In the genomic region with DNA sequence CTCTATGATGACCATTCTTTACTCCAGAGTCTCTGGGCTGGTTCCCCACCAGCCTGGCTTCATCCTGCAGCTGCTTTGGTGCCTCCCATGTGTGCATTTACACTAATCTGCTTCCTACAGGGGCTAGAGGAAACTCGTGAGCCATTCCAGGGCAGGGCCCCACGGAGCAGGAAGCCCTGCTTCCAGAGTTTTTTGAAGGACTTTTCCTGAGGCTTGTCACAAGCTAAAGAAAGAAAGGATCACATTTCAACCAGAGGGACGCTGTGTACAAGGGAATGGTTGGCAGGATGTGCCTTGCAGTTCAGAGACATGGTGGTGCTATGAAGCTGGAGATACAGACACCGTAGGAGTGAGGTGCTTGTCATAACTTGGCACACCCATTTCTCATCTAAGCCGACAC, we compare ENCODE assay signal across 11 mouse cellular contexts. TPM values are rescaled to one million over a fixed set of nuclear protein-coding genes. Genes with fewer than 3 reads are reported as not detected.
DNase-seq lines count a peak whose midpoint lies in the region; ATAC-seq and TF ChIP-seq lines count a peak whose summit lies in the region.
"Had no signal": no experiment of that assay in that cellular context is flagged by ENCODE, and none has a peak within 500 bp of the region (broad histone marks: within the 10 kb centered on the region; RNA-seq: fewer than 3 reads in every experiment).

No protein-coding gene starts in this region.

- no peak overlapping the region for H3K4me2 ChIP-seq in kidney, postnatal 0 days (ENCODE audit: low read length)
- no peak overlapping the region for H3K4me2 ChIP-seq in embryonic facial prominence, embryonic 15.5 days (replicated peaks)
- H3K4me2 ChIP-seq in liver, postnatal 0 days (ENCODE audit: low read depth, low read length) = no peak overlapping the region

- no peak overlapping the region for H3K4me3 ChIP-seq in kidney, postnatal 0 days (replicated peaks; ENCODE audit: low read depth, low read length)
- H3K4me3 ChIP-seq in embryonic facial prominence, embryonic 15.5 days (replicated peaks) = no peak overlapping the region
- H3K4me3 ChIP-seq in liver, postnatal 0 days (ENCODE audit: low read depth, low read length) = no peak overlapping the region

- TF ChIP-seq EP300 in liver, postnatal 0 days (IDR thresholded peaks at IDR 0.05; ENCODE audit: low read depth) = no peak

- H3K4me1 ChIP-seq in kidney, postnatal 0 days (replicated peaks; ENCODE audit: insufficient read depth, low read length) = no peaks in the 10 kb centered on the region
- H3K4me1 ChIP-seq in embryonic facial prominence, embryonic 15.5 days = peaks cover 8% of the 10 kb centered on the region
- no peaks in the 10 kb centered on the region for H3K4me1 ChIP-seq in liver, postnatal 0 days (ENCODE audit: insufficient read depth)

- 24% methylated on average over 5 of the region's 5 CpGs for WGBS in kidney, postnatal 0 days
- WGBS in embryonic facial prominence, embryonic 15.5 days = 26% methylated on average over 5 of the region's 5 CpGs
- WGBS in liver, postnatal 0 days (ENCODE audit: insufficient replicate concordance) = 42% methylated on average over 5 of the region's 5 CpGs

- peak overlapping the region; percentile 42; the same call in 1 of the 2 replicates for H3K27ac ChIP-seq in kidney, postnatal 0 days
- H3K27ac ChIP-seq in embryonic facial prominence, embryonic 15.5 days (replicated peaks) = peak overlapping the region; percentile 25; the same call in 1 of the 2 replicates
- H3K27ac ChIP-seq in liver, postnatal 0 days (ENCODE audit: low read depth) = no peak overlapping the region

- no peaks in the 10 kb centered on the region for H3K36me3 ChIP-seq in kidney, postnatal 0 days (ENCODE audit: insufficient read depth, low read length)
- H3K36me3 ChIP-seq in embryonic facial prominence, embryonic 15.5 days = no peaks in the 10 kb centered on the region
- H3K36me3 ChIP-seq in liver, postnatal 0 days (replicated peaks; ENCODE audit: insufficient read depth, low read length) = no peaks in the 10 kb centered on the region

- H3K9me3 ChIP-seq in kidney, postnatal 0 days (replicated peaks; ENCODE audit: low read length) = no peaks in the 10 kb centered on the region
- no peaks in the 10 kb centered on the region for H3K9me3 ChIP-seq in embryonic facial prominence, embryonic 15.5 days (replicated peaks)
- H3K9me3 ChIP-seq in liver, postnatal 0 days (ENCODE audit: low read length) = 0 out of 2 replicates have a peak, but pooled peaks cover 3% of the 10 kb centered on the region

- ATAC-seq in kidney, postnatal 0 days (replicated peaks; ENCODE audit: low FRiP score, low read depth) = no peak; the same call in 1 of the 2 replicates
- no peak for ATAC-seq in embryonic facial prominence, embryonic 15.5 days (ENCODE audit: insufficient number of reproducible peaks, low FRiP score, low TSS enrichment, low read depth)
- peak; percentile 25; the same call in 1 of the 2 replicates for ATAC-seq in liver, postnatal 0 days

- intact Hi-C loops in heart, postnatal 10 days (cut with DNase I) = no loop called here
- intact Hi-C loops in left cerebral cortex, postnatal 36 days (cut with DNase I) = no loop called here

- TF ChIP-seq CTCF in kidney, postnatal 0 days (IDR thresholded peaks at IDR 0.05; ENCODE audit: low read depth) = peak; percentile 21; the same call in 1 of the 2 replicates
- TF ChIP-seq CTCF in liver, postnatal 0 days (IDR thresholded peaks at IDR 0.05; ENCODE audit: low read depth) = 0 out of 2 replicates have a peak, but pooled peaks have one; percentile 13

- H3K27me3 ChIP-seq in kidney, postnatal 0 days (ENCODE audit: insufficient read depth, low read length) = no peaks in the 10 kb centered on the region
- H3K27me3 ChIP-seq in embryonic facial prominence, embryonic 15.5 days = no peaks in the 10 kb centered on the region
- no peaks in the 10 kb centered on the region for H3K27me3 ChIP-seq in liver, postnatal 0 days (ENCODE audit: insufficient read depth, low read length)

- DNase-seq in kidney, postnatal 0 days (ENCODE audit: low spot score) = peak; percentile 66
- no peak for DNase-seq in kidney, adult 18-20 months
- peak; percentile 16 to 27 for DNase-seq in heart, postnatal 10 days
- DNase-seq in liver, postnatal 0 days = no peak
- no peak for DNase-seq in spleen, postnatal 10 days (ENCODE audit: low spot score in 2 of 2)
- no peak for DNase-seq in left cerebral cortex, postnatal 36 days (ENCODE audit: low spot score in 2 of 2)
- DNase-seq in right cerebral cortex, adult 2 months (ENCODE audit: low spot score in 2 of 2) = no peak
- DNase-seq: adrenal gland, adult 2 months; cerebellum, postnatal 10 days; right cerebral cortex, postnatal 14 days had no signal

- H3K9ac ChIP-seq in kidney, postnatal 0 days (ENCODE audit: low read depth, low read length) = no peak overlapping the region
- H3K9ac ChIP-seq in embryonic facial prominence, embryonic 15.5 days = no peak overlapping the region
- no peak overlapping the region for H3K9ac ChIP-seq in liver, postnatal 0 days (replicated peaks)

RNA-seq across cellular contexts. Expression of a gene that starts 14.8 kb away (rescaled TPM):
- 101 and 108 TPM in 2 replicates for polyA plus RNA-seq in kidney, postnatal 0 days (2015; fragmentation: Nextera tagmentation; extraction: Ambion mirVana)
- 23.3 and 24.5 TPM in 2 replicates for polyA plus RNA-seq in embryonic facial prominence, embryonic 15.5 days (2015; fragmentation: Nextera tagmentation; extraction: Ambion mirVana)
- total RNA-seq in heart, postnatal 10 days (2021) = 1 to 10 TPM; 5.5 to 6.7 TPM
- 9.4 and 9.7 TPM in 2 replicates for polyA plus RNA-seq in liver, postnatal 0 days (2015; fragmentation: Nextera tagmentation; extraction: Ambion mirVana)
- 10 to 100 TPM; 23.6 to 24.2 TPM for total RNA-seq in left cerebral cortex, postnatal 36 days (2021)

Comparison
In these comparisons a context has a peak if more than half of its experiments do, and no peak if none do; other contexts are left out.
1. DNase-seq: peak in kidney, postnatal 0 days (single experiment) and heart, postnatal 10 days (2 of 2); none in kidney, adult 18-20 months (single experiment), liver, postnatal 0 days (single experiment), spleen, postnatal 10 days (0 of 2), left cerebral cortex, postnatal 36 days (0 of 2) and right cerebral cortex, adult 2 months (0 of 2).